Mouse (Mus musculus): ENCODE data around the gene Nckap5. TPM values are rescaled to one million over a fixed set of nuclear protein-coding genes. Genes with fewer than 3 reads are reported as not detected.

The Nckap5 gene
- polyA plus RNA-seq, 1 experiment from 2014 or later, result 45.0 TPM

DNA sequence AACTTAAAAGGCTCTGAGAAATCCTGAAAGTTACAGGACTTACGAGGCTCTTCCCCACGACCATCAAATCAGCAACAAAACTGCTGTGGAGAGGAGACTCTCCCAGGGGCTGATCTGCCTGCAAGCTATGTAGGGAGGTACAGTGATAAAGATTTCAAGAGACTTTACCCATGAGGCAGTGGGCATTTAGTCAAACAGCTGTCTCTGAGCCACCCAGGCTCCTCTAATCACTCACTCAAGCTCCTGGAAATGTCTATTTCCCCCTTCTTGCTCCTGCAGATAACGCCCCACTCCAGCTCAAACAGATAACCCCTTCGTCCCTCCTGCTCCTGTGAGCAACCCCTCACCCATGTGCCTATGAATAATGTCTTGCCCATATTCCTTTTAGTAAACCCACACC is 496.4 kb downstream of the Nckap5 start:
- 59% methylated on average over 4 of the region's 4 CpGs for WGBS
- Histone ChIP-seq H3K4me3 (ENCODE audit: low read length) (no peak overlapping the region), H3K4me2 (ENCODE audit: low read depth, low read length) (no peak overlapping the region), H3K4me1 (replicated peaks; ENCODE audit: control insufficient read depth, insufficient read depth, low read length) (no peaks in the 10 kb centered on the region), H3K9me3 (ENCODE audit: control insufficient read depth, low read length) (no peaks in the 10 kb centered on the region), H3K27me3 (ENCODE audit: control insufficient read depth, insufficient read depth, low read depth, low read length) (no peaks in the 10 kb centered on the region), H3K27ac (ENCODE audit: low read length) (no peak overlapping the region), H3K9ac (ENCODE audit: low read length) (no peak overlapping the region), H3K36me3 (ENCODE audit: control insufficient read depth, insufficient read depth, low read length) (0 out of 2 replicates have a peak, but pooled peaks cover 2% of the 10 kb centered on the region)
- ATAC-seq (ENCODE audit: low read depth), result no peak

DNA sequence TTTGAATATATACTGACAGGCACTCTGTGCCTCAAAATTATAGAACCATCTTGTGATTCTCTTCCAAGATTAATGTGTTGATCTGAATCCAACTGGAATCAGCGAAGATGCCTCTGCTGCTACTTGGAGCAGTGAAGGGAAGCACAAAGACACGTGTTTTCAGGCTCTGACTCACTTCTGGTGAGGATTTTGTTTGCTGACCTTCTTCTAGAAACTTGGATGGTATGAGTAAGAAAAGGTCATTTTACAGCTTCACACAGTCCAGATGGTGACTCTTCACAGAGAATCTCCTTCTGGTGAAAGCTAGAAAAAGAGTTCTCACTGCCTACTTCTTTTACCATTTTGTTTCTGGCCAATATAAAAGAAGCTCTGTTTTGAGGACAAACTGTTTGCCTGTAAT is 498.6 kb downstream of the Nckap5 start:
- Histone ChIP-seq H3K27me3 (ENCODE audit: control insufficient read depth, insufficient read depth, low read depth, low read length) (no peaks in the 10 kb centered on the region), H3K9ac (ENCODE audit: low read length) (no peak overlapping the region), H3K4me1 (replicated peaks; ENCODE audit: control insufficient read depth, insufficient read depth, low read length) (no peaks in the 10 kb centered on the region), H3K9me3 (ENCODE audit: control insufficient read depth, low read length) (no peaks in the 10 kb centered on the region), H3K36me3 (ENCODE audit: control insufficient read depth, insufficient read depth, low read length) (0 out of 2 replicates have a peak, but pooled peaks cover 2% of the 10 kb centered on the region), H3K4me3 (ENCODE audit: low read length) (no peak overlapping the region), H3K4me2 (ENCODE audit: low read depth, low read length) (no peak overlapping the region), H3K27ac (ENCODE audit: low read length) (no peak overlapping the region)
- ATAC-seq (ENCODE audit: low read depth), result no peak
- 56% methylated on average over 2 of the region's 2 CpGs for WGBS

DNA sequence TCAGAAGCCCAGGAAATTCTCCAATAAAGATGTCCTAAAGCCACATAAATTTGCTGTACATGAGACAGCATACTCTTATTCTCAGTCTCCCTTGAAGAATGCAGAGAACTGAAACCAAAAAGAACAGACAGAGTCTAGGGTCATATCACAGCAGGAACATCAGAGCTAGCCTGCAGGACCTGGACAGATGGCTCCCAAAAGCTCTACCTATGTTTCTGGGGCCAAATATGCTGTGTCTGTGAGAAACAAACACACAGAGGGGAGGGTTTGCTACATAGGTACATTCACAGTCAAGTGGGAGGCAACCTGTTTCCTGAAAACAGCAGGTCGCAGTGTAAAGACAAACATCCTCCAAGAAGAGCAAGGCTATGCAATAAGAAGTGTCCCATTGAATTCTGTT is 509.9 kb downstream of the Nckap5 start:
- no peaks in the 10 kb centered on the region for H3K9me3 ChIP-seq (ENCODE audit: control insufficient read depth, low read length)
- no peaks in the 10 kb centered on the region for H3K36me3 ChIP-seq (ENCODE audit: control insufficient read depth, insufficient read depth, low read length)
- no peaks in the 10 kb centered on the region for H3K27me3 ChIP-seq (ENCODE audit: control insufficient read depth, insufficient read depth, low read depth, low read length)
- no peak overlapping the region for H3K27ac ChIP-seq (ENCODE audit: low read length)
- WGBS, result 100% methylated on average over 1 of the region's 1 CpGs
- no peak overlapping the region for H3K4me3 ChIP-seq (ENCODE audit: low read length)
- H3K4me1 ChIP-seq (replicated peaks; ENCODE audit: control insufficient read depth, insufficient read depth, low read length), result no peaks in the 10 kb centered on the region
- ATAC-seq (ENCODE audit: low read depth), result no peak
- H3K4me2 ChIP-seq (ENCODE audit: low read depth, low read length), result no peak overlapping the region
- no peak overlapping the region for H3K9ac ChIP-seq (ENCODE audit: low read length)

DNA sequence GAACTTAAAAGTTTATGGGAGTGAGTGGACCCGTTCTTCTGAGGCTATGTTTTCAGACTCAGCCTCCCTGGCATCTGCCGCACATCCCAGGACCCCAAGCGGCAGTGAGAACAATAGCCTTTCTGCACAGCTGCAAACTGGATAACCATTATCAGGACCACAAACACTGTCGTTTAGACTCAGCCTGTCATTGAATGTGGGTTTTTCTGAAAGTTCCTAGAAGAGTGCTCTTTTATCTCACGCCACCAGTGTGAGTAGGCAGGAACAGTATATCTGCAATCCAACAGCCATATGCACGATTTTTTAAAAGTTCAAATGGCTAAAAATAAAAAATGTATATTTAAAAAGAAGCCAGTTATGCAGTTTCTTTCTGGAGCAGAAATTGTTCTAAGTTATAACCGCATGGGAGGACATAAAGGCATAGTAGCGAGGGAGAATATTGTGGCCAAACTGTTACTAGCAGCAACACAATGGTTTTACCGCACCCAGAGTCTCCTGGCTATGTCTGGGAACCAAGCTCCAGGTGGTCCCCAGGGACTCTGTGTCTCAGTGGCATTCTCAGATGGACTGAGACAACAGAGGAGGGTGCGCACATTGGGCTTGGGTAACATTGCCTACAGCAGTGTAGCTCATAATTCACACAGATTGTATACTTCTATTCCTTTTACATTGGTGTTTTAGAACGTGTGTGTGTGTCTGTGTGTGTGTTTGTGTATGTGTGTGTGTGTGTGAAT is 512.6 kb downstream of the Nckap5 start:
- Histone ChIP-seq H3K27me3 (ENCODE audit: control insufficient read depth, insufficient read depth, low read depth, low read length) (no peaks in the 10 kb centered on the region), H3K27ac (ENCODE audit: low read length) (no peak overlapping the region), H3K4me3 (ENCODE audit: low read length) (no peak overlapping the region), H3K9ac (ENCODE audit: low read length) (no peak overlapping the region), H3K9me3 (ENCODE audit: control insufficient read depth, low read length) (no peaks in the 10 kb centered on the region), H3K4me1 (replicated peaks; ENCODE audit: control insufficient read depth, insufficient read depth, low read length) (no peaks in the 10 kb centered on the region), H3K36me3 (ENCODE audit: control insufficient read depth, insufficient read depth, low read length) (no peaks in the 10 kb centered on the region), H3K4me2 (ENCODE audit: low read depth, low read length) (no peak overlapping the region)
- ATAC-seq (ENCODE audit: low read depth), result no peak
- 73% methylated on average over 11 of the region's 11 CpGs for WGBS

DNA sequence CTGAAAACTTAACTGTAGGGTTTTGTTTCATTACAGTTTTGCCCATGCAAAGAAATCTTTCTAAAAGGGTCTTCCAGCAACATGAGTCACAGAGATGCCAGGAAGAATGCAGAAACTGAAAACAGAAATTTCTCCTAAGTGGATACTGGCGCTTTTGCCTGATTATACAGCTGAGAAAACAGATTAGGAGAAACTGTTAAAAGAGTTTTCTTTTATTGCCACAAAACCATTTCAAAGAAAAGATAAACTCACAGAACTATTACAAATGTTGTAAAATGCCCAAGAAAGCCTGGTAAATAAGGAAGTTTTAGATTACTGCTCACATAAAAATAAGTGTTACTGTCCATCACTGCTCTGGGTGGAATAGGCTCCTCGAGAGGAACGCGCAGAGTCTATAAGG is 513.3 kb downstream of the Nckap5 start:
- WGBS, result 92% methylated on average over 4 of the region's 4 CpGs
- no peaks in the 10 kb centered on the region for H3K9me3 ChIP-seq (ENCODE audit: control insufficient read depth, low read length)
- H3K4me1 ChIP-seq (replicated peaks; ENCODE audit: control insufficient read depth, insufficient read depth, low read length), result no peaks in the 10 kb centered on the region
- H3K4me3 ChIP-seq (ENCODE audit: low read length), result no peak overlapping the region
- H3K36me3 ChIP-seq (ENCODE audit: control insufficient read depth, insufficient read depth, low read length), result no peaks in the 10 kb centered on the region
- H3K27ac ChIP-seq (ENCODE audit: low read length), result no peak overlapping the region
- no peak overlapping the region for H3K4me2 ChIP-seq (ENCODE audit: low read depth, low read length)
- no peak overlapping the region for H3K9ac ChIP-seq (ENCODE audit: low read length)
- no peak for ATAC-seq (ENCODE audit: low read depth)
- no peaks in the 10 kb centered on the region for H3K27me3 ChIP-seq (ENCODE audit: control insufficient read depth, insufficient read depth, low read depth, low read length)

DNA sequence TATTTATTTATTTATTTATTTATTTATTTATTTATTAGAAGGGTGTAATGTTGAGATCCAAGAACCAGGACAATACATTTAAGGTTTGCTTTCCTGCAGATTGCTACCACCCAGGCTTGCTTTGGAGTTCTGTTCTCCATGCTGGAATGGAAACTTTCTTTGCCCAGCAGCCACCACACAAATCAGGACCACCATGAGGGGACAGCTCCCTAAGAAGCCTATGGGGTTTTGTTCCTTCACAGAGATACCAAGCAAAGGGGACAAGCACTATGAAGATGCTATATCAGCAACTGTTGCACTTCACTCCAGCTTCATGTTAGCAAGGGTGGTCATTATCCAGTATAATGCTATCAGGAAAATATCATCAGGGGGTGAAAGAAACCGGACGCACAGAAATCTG is 513.7 kb downstream of the Nckap5 start:
- ATAC-seq (ENCODE audit: low read depth), result no peak
- Histone ChIP-seq H3K4me3 (ENCODE audit: low read length) (no peak overlapping the region), H3K27me3 (ENCODE audit: control insufficient read depth, insufficient read depth, low read depth, low read length) (no peaks in the 10 kb centered on the region), H3K4me2 (ENCODE audit: low read depth, low read length) (no peak overlapping the region), H3K9me3 (ENCODE audit: control insufficient read depth, low read length) (no peaks in the 10 kb centered on the region), H3K4me1 (replicated peaks; ENCODE audit: control insufficient read depth, insufficient read depth, low read length) (no peaks in the 10 kb centered on the region), H3K27ac (ENCODE audit: low read length) (no peak overlapping the region), H3K36me3 (ENCODE audit: control insufficient read depth, insufficient read depth, low read length) (no peaks in the 10 kb centered on the region), H3K9ac (ENCODE audit: low read length) (no peak overlapping the region)
- WGBS, result 80% methylated on average over 2 of the region's 2 CpGs

DNA sequence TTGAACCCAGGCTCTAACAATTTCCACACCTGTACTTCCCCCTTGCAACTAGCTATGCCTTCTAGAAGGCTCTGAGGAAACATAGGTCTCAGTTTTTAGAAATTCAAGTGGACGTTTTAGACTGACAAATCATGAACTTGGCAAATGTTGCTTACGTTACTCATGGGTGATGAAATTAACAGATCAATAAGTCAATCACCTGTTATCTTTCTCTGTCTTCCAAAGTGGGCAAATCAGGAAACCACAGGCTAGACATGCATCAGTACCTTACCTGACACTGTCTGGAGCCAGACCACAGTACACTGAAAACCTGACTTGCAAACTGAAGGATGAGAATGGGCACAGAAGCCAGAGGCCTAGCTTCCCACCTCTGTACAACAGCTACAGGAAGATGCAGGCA is 529.5 kb downstream of the Nckap5 start:
- no peak for ATAC-seq (ENCODE audit: low read depth)
- H3K4me3 ChIP-seq (ENCODE audit: low read length), result no peak overlapping the region
- no peaks in the 10 kb centered on the region for H3K36me3 ChIP-seq (ENCODE audit: control insufficient read depth, insufficient read depth, low read length)
- H3K4me1 ChIP-seq (replicated peaks; ENCODE audit: control insufficient read depth, insufficient read depth, low read length), result no peaks in the 10 kb centered on the region
- no peak overlapping the region for H3K4me2 ChIP-seq (ENCODE audit: low read depth, low read length)
- no peak overlapping the region for H3K9ac ChIP-seq (ENCODE audit: low read length)
- no peak overlapping the region for H3K27ac ChIP-seq (ENCODE audit: low read length)
- no peaks in the 10 kb centered on the region for H3K27me3 ChIP-seq (ENCODE audit: control insufficient read depth, insufficient read depth, low read depth, low read length)
- 85% methylated on average over 2 of the region's 2 CpGs for WGBS
- H3K9me3 ChIP-seq (ENCODE audit: control insufficient read depth, low read length), result no peaks in the 10 kb centered on the region

DNA sequence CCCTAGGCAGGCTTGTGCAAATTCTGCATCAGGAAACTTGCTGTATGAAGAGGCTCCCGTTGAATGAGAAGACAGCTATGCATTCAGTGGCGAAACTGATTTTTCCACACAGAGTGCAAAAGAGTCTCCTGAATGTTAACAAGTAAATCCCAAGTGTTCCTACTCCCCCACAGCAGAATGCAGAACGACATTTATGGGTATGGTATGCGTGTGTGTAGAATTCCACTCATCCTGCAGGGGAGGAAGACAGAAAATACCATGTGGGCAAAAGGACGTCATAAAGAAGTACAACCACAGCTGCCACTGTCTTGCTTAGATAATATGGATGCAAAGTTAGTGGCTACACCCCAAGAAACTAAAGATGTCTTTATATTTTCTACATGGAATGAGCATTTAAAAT is 565.7 kb downstream of the Nckap5 start:
- H3K9me3 ChIP-seq (ENCODE audit: control insufficient read depth, low read length), result no peaks in the 10 kb centered on the region
- H3K4me2 ChIP-seq (ENCODE audit: low read depth, low read length), result no peak overlapping the region
- WGBS, result 59% methylated on average over 5 of the region's 5 CpGs
- H3K36me3 ChIP-seq (ENCODE audit: control insufficient read depth, insufficient read depth, low read length), result no peaks in the 10 kb centered on the region
- H3K4me1 ChIP-seq (replicated peaks; ENCODE audit: control insufficient read depth, insufficient read depth, low read length), result 0 out of 2 replicates have a peak, but pooled peaks cover 2% of the 10 kb centered on the region
- no peak overlapping the region for H3K4me3 ChIP-seq (ENCODE audit: low read length)
- H3K27me3 ChIP-seq (ENCODE audit: control insufficient read depth, insufficient read depth, low read depth, low read length), result no peaks in the 10 kb centered on the region
- H3K27ac ChIP-seq (ENCODE audit: low read length), result no peak overlapping the region
- no peak overlapping the region for H3K9ac ChIP-seq (ENCODE audit: low read length)
- no peak for ATAC-seq (ENCODE audit: low read depth)

DNA sequence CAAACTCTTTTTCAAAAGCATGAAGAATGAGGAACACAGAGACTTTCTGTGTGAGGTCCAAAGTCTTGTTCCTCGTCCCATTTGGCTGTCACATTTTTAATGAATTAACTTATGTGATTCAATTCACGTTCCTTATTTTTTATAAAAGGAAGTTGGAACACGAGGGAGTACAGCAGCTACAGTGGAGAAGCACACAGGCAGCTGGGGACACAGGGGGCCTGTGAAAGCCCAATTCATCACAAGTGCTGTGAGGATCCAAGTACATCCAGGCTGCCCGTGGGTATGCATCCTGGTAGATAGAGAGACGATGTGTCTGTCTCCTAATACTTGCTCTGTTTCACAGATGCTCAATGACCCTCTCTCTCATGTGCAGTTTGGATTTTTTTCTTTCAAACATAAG is 576.2 kb downstream of the Nckap5 start:
- H3K27me3 ChIP-seq (ENCODE audit: control insufficient read depth, insufficient read depth, low read depth, low read length), result no peaks in the 10 kb centered on the region
- H3K9me3 ChIP-seq (ENCODE audit: control insufficient read depth, low read length), result no peaks in the 10 kb centered on the region
- no peak overlapping the region for H3K4me2 ChIP-seq (ENCODE audit: low read depth, low read length)
- H3K27ac ChIP-seq (ENCODE audit: low read length), result no peak overlapping the region
- H3K36me3 ChIP-seq (ENCODE audit: control insufficient read depth, insufficient read depth, low read length), result peaks cover 7% of the 10 kb centered on the region; the same call in 1 of the 2 replicates
- 43% methylated on average over 5 of the region's 5 CpGs for WGBS
- no peak overlapping the region for H3K9ac ChIP-seq (ENCODE audit: low read length)
- no peak for ATAC-seq (ENCODE audit: low read depth)
- H3K4me3 ChIP-seq (ENCODE audit: low read length), result no peak overlapping the region
- no peaks in the 10 kb centered on the region for H3K4me1 ChIP-seq (replicated peaks; ENCODE audit: control insufficient read depth, insufficient read depth, low read length)
